Mouse (Mus musculus): ENCODE data around the gene Trp53rkb. TPM values are rescaled to one million over a fixed set of nuclear protein-coding genes. Genes with fewer than 3 reads are reported as not detected.

Trp53rkb gene
- 3.1 and 3.3 TPM in 2 replicates for polyA plus RNA-seq (2012; ENCODE audit: insufficient read depth, insufficient read length, missing spikeins)

- peaks cover 8% of the 10 kb centered on the region for H3K4me1 ChIP-seq (ENCODE audit: control insufficient read depth, insufficient read depth, low read length)
- peak within 1 kb of the TSS; percentile 54 for H3K27ac ChIP-seq (ENCODE audit: insufficient read depth, low read depth, low read length)
- no peak for TF ChIP-seq CTCF (IDR thresholded peaks at IDR 0.05; ENCODE audit: low read depth, low read length)
- TF ChIP-seq POLR2A (IDR thresholded peaks at IDR 0.05; ENCODE audit: borderline replicate concordance, low read depth, low read length), result no peak
- H3K4me3 ChIP-seq (ENCODE audit: insufficient read depth, low read length), result peak within 1 kb of the TSS; percentile 81
Measured at GRCm38 (mm10) chr2:166792355-166792754, at the start of gene Trp53rkb. Gene Trp53rkb (plus strand): TSS chr2:166792531.

GRCm38 (mm10) chr2:166743504-166743903 is 48.8 kb upstream of the Trp53rkb start:
- Histone ChIP-seq H3K4me1 (ENCODE audit: control insufficient read depth, insufficient read depth, low read length) (peaks cover 39% of the 10 kb centered on the region), H3K4me3 (ENCODE audit: insufficient read depth, low read length) (no peak overlapping the region), H3K27ac (ENCODE audit: insufficient read depth, low read depth, low read length) (no peak overlapping the region)
- TF ChIP-seq CTCF (IDR thresholded peaks at IDR 0.05; ENCODE audit: low read depth, low read length) (no peak), POLR2A (IDR thresholded peaks at IDR 0.05; ENCODE audit: borderline replicate concordance, low read depth, low read length) (no peak)

- no peak for TF ChIP-seq POLR2A (IDR thresholded peaks at IDR 0.05; ENCODE audit: borderline replicate concordance, low read depth, low read length)
- TF ChIP-seq CTCF (IDR thresholded peaks at IDR 0.05; ENCODE audit: low read depth, low read length), result no peak
- Histone ChIP-seq H3K4me3 (ENCODE audit: insufficient read depth, low read length) (no peak overlapping the region), H3K27ac (ENCODE audit: insufficient read depth, low read depth, low read length) (peak overlapping the region; percentile 88), H3K4me1 (ENCODE audit: control insufficient read depth, insufficient read depth, low read length) (peaks cover 39% of the 10 kb centered on the region)
Measured at GRCm38 (mm10) chr2:166744433-166744832, 47.9 kb upstream of the Trp53rkb start.

GRCm38 (mm10) chr2:166745849-166746248 is 46.5 kb upstream of the Trp53rkb start:
- Histone ChIP-seq H3K27ac (ENCODE audit: insufficient read depth, low read depth, low read length) (peak overlapping the region; percentile 88), H3K4me3 (ENCODE audit: insufficient read depth, low read length) (peak overlapping the region; percentile 22; the same call in 1 of the 2 replicates), H3K4me1 (ENCODE audit: control insufficient read depth, insufficient read depth, low read length) (peaks cover 44% of the 10 kb centered on the region)
- TF ChIP-seq POLR2A (IDR thresholded peaks at IDR 0.05; ENCODE audit: borderline replicate concordance, low read depth, low read length), result no peak
- TF ChIP-seq CTCF (IDR thresholded peaks at IDR 0.05; ENCODE audit: low read depth, low read length), result no peak

- Histone ChIP-seq H3K27ac (ENCODE audit: insufficient read depth, low read depth, low read length) (peak overlapping the region; percentile 88), H3K4me3 (ENCODE audit: insufficient read depth, low read length) (peak overlapping the region; percentile 22; the same call in 1 of the 2 replicates), H3K4me1 (ENCODE audit: control insufficient read depth, insufficient read depth, low read length) (peaks cover 41% of the 10 kb centered on the region)
Measured at GRCm38 (mm10) chr2:166746261-166746913, 45.9 kb upstream of the Trp53rkb start.

GRCm38 (mm10) chr2:166750620-166751191 is 41.6 kb upstream of the Trp53rkb start:
- Histone ChIP-seq H3K4me3 (ENCODE audit: insufficient read depth, low read length) (no peak overlapping the region), H3K27ac (ENCODE audit: insufficient read depth, low read depth, low read length) (no peak overlapping the region), H3K4me1 (ENCODE audit: control insufficient read depth, insufficient read depth, low read length) (peaks cover 20% of the 10 kb centered on the region)
- TF ChIP-seq CTCF (IDR thresholded peaks at IDR 0.05; ENCODE audit: low read depth, low read length) (no peak), POLR2A (IDR thresholded peaks at IDR 0.05; ENCODE audit: borderline replicate concordance, low read depth, low read length) (no peak)

GRCm38 (mm10) chr2:166754194-166754593 is 38.1 kb upstream of the Trp53rkb start:
- TF ChIP-seq CTCF (IDR thresholded peaks at IDR 0.05; ENCODE audit: low read depth, low read length) (no peak), POLR2A (IDR thresholded peaks at IDR 0.05; ENCODE audit: borderline replicate concordance, low read depth, low read length) (no peak)
- Histone ChIP-seq H3K4me3 (ENCODE audit: insufficient read depth, low read length) (no peak overlapping the region), H3K4me1 (ENCODE audit: control insufficient read depth, insufficient read depth, low read length) (peaks cover 19% of the 10 kb centered on the region), H3K27ac (ENCODE audit: insufficient read depth, low read depth, low read length) (no peak overlapping the region)

- H3K4me3 ChIP-seq (ENCODE audit: insufficient read depth, low read length), result no peak overlapping the region
- TF ChIP-seq CTCF (IDR thresholded peaks at IDR 0.05; ENCODE audit: low read depth, low read length) (no peak), POLR2A (IDR thresholded peaks at IDR 0.05; ENCODE audit: borderline replicate concordance, low read depth, low read length) (no peak)
- H3K27ac ChIP-seq (ENCODE audit: insufficient read depth, low read depth, low read length), result no peak overlapping the region
- peaks cover 19% of the 10 kb centered on the region for H3K4me1 ChIP-seq (ENCODE audit: control insufficient read depth, insufficient read depth, low read length)
Measured at GRCm38 (mm10) chr2:166754760-166755159, 37.6 kb upstream of the Trp53rkb start.

- Histone ChIP-seq H3K27ac (ENCODE audit: insufficient read depth, low read depth, low read length) (no peak overlapping the region), H3K4me1 (ENCODE audit: control insufficient read depth, insufficient read depth, low read length) (peaks cover 15% of the 10 kb centered on the region), H3K4me3 (ENCODE audit: insufficient read depth, low read length) (no peak overlapping the region)
- TF ChIP-seq POLR2A (IDR thresholded peaks at IDR 0.05; ENCODE audit: borderline replicate concordance, low read depth, low read length) (no peak), CTCF (IDR thresholded peaks at IDR 0.05; ENCODE audit: low read depth, low read length) (no peak)
Measured at GRCm38 (mm10) chr2:166757969-166758368, 34.4 kb upstream of the Trp53rkb start.

GRCm38 (mm10) chr2:166764051-166764450 is 28.3 kb upstream of the Trp53rkb start:
- peaks cover 13% of the 10 kb centered on the region for H3K4me1 ChIP-seq (ENCODE audit: control insufficient read depth, insufficient read depth, low read length)
- no peak overlapping the region for H3K27ac ChIP-seq (ENCODE audit: insufficient read depth, low read depth, low read length)
- H3K4me3 ChIP-seq (ENCODE audit: insufficient read depth, low read length), result no peak overlapping the region
- TF ChIP-seq POLR2A (IDR thresholded peaks at IDR 0.05; ENCODE audit: borderline replicate concordance, low read depth, low read length) (no peak), CTCF (IDR thresholded peaks at IDR 0.05; ENCODE audit: low read depth, low read length) (no peak)
